8 mouse cellular contexts compared by ENCODE assay signal in genomic region chr1:69685049-69685889, GRCm38 (mm10). TPM values are rescaled to one million over a fixed set of nuclear protein-coding genes. Genes with fewer than 3 reads are reported as not detected.
DNase-seq lines count a peak whose midpoint lies in the region; ATAC-seq and TF ChIP-seq lines count a peak whose summit lies in the region.

No protein-coding gene starts in this region.

- H3K9ac ChIP-seq in forebrain, postnatal 0 days: peak overlapping the region; percentile 33

- H3K36me3 ChIP-seq in erythroblast, embryonic 14.5 days (ENCODE audit: control insufficient read depth): no peaks in the 10 kb centered on the region
- no peaks in the 10 kb centered on the region for H3K36me3 ChIP-seq in C2C12 (ENCODE audit: control insufficient read depth, insufficient read depth)
- H3K36me3 ChIP-seq in forebrain, postnatal 0 days (ENCODE audit: insufficient read depth): no peaks in the 10 kb centered on the region

- under 1% methylated on average over 11 of the region's 11 CpGs for WGBS in forebrain, postnatal 0 days

- no peaks in the 10 kb centered on the region for H3K79me2 ChIP-seq in C2C12 (ENCODE audit: control insufficient read depth, insufficient read depth)

- no peak for DNase-seq in forebrain, postnatal 0 days
- peak; percentile 6 for DNase-seq in mesoderm, embryonic 11.5 days (ENCODE audit: low read depth, low spot score)
- DNase-seq in layer of hippocampus, adult 18-20 months (ENCODE audit: low spot score in 2 of 2): no peak
- no peak for DNase-seq in cerebellum, postnatal 36 days

- peak overlapping the region; percentile 15 for H3ac ChIP-seq in C2C12 (ENCODE audit: control insufficient read depth, insufficient read length, low read depth)

- no peak overlapping the region for H3K27ac ChIP-seq in forebrain, postnatal 0 days (ENCODE audit: low read depth, low read length)

- ATAC-seq in erythroblast, adult 5-6 weeks (replicated peaks; ENCODE audit: low FRiP score, poor library complexity, severe bottlenecking): no peak
- no peak for ATAC-seq in forebrain, postnatal 0 days
- ATAC-seq in inflammation-experienced regulatory T-cells, adult 6 months: no peak

- no peaks in the 10 kb centered on the region for H3K9me3 ChIP-seq in erythroblast, embryonic 14.5 days (ENCODE audit: control insufficient read depth, low read length)
- H3K9me3 ChIP-seq in forebrain, postnatal 0 days (ENCODE audit: low read length): no peaks in the 10 kb centered on the region

- H3K4me2 ChIP-seq in forebrain, postnatal 0 days (ENCODE audit: low read depth): peak overlapping the region; percentile 74

- TF ChIP-seq CTCF in C2C12 (IDR thresholded peaks at IDR 0.05; ENCODE audit: control insufficient read depth, insufficient read depth, insufficient read length): no peak
- TF ChIP-seq CTCF in forebrain, postnatal 0 days (IDR thresholded peaks at IDR 0.05; ENCODE audit: low read depth): no peak

- peaks cover 23% of the 10 kb centered on the region for H3K4me1 ChIP-seq in erythroblast, embryonic 14.5 days (ENCODE audit: control insufficient read depth)
- H3K4me1 ChIP-seq in forebrain, postnatal 0 days (ENCODE audit: insufficient read depth): no peaks in the 10 kb centered on the region; the same call in 1 of the 2 replicates

- H3K27me3 ChIP-seq in erythroblast, embryonic 14.5 days (ENCODE audit: control insufficient read depth): peaks cover 57% of the 10 kb centered on the region
- H3K27me3 ChIP-seq in C2C12 (ENCODE audit: control insufficient read depth, insufficient read depth, insufficient read length): no peaks in the 10 kb centered on the region
- no peaks in the 10 kb centered on the region; the same call in 1 of the 2 replicates for H3K27me3 ChIP-seq in forebrain, postnatal 0 days (ENCODE audit: insufficient read depth, low read length)

- H3K79me3 ChIP-seq in C2C12 (ENCODE audit: low read depth): no peaks in the 10 kb centered on the region

- H3K4me3 ChIP-seq in erythroblast, embryonic 14.5 days (replicated peaks): peak overlapping the region; percentile 31
- peak overlapping the region; percentile 40 for H3K4me3 ChIP-seq in C2C12 (ENCODE audit: insufficient read depth, poor library complexity, severe bottlenecking)
- peak overlapping the region; percentile 55 for H3K4me3 ChIP-seq in forebrain, postnatal 0 days (ENCODE audit: low read depth, low read length)

TF ChIP-seq in C2C12, 6 proteins besides CTCF, POLR2A, EP300 and RAD21:
- no peak for TF ChIP-seq FOSL1 (IDR thresholded peaks at IDR 0.05; ENCODE audit: insufficient read depth, low read length, poor library complexity, severe bottlenecking)
- TF ChIP-seq MYOG (IDR thresholded peaks at IDR 0.05; ENCODE audit: control insufficient read depth, extremely low read depth, insufficient read length): no peak
- TF ChIP-seq USF1 (IDR thresholded peaks at IDR 0.05; ENCODE audit: low read depth): no peak
- no peak for TF ChIP-seq MAX (IDR thresholded peaks at IDR 0.05)
- TF ChIP-seq MYOD1 (IDR thresholded peaks at IDR 0.05; ENCODE audit: control insufficient read depth, insufficient read length, low read depth): no peak
- TF ChIP-seq CEBPB (IDR thresholded peaks at IDR 0.05; ENCODE audit: low read depth): no peak

RNA-seq across cellular contexts. Expression of gene Ikzf2, which starts 1.8 kb away (rescaled TPM):
- under 0.01 and 0.01 TPM in 2 replicates for polyA plus RNA-seq in erythroblast, embryonic 14.5 days (2012)
- total RNA-seq in erythroblast, adult 5-6 weeks (2015; ENCODE audit: low replicate concordance): 1.0 and 4.4 TPM in 2 replicates
- 1.8 and 2.1 TPM in 2 replicates for total RNA-seq in erythroblast, adult 5-6 weeks (2017; ENCODE audit: low replicate concordance)
- 0.18 TPM for polyA plus RNA-seq in C2C12 (2012; fragmentation: generic; extraction: Trizol)
- 6.5 and 7.3 TPM in 2 replicates for total RNA-seq in forebrain, postnatal 0 days (2014; rRNA removed)
- polyA plus RNA-seq in forebrain, postnatal 0 days (2015; fragmentation: Nextera tagmentation; extraction: Ambion mirVana): 0.72 and 1.8 TPM in 2 replicates
- 1 to 10 TPM; 8.1 to 9.3 TPM for total RNA-seq in layer of hippocampus, adult 18-20 months (2021)
- polyA plus RNA-seq in inflammation-experienced regulatory T-cells, adult 6 months (2017; shearing (Covaris generic)): 100 to 1,000 TPM; 466 to 742 (median 572) TPM

Comparison
In these comparisons a context has a peak if more than half of its experiments do, and no peak if none do; other contexts are left out.
1. RNA of gene Ikzf2, which starts 1.8 kb away (polyA plus RNA-seq): 466 to 742 TPM in inflammation-experienced regulatory T-cells, adult 6 months; 0.72 to 1.8 TPM in forebrain, postnatal 0 days, 0.18 TPM in C2C12 (single experiment) and under 0.01 to 0.01 TPM in erythroblast, embryonic 14.5 days; every median in the first group is over 100 times any median in the second.
2. Peak in every context shown above with its lines, with median percentiles within 50 percentile points of each other: H3K4me3 ChIP-seq.